Mouse (Mus musculus) liver, embryonic 12.5 days (tissue): Measurements from ENCODE around the gene Tmem56. TPM values are rescaled to one million over a fixed set of nuclear protein-coding genes. Genes with fewer than 3 reads are reported as not detected.

ENCODE experiments used
- ATAC-seq: fragments of 200-750 bp; cut with Nextera tagmentation; 2 replicates; pipeline ENCODE4 v1.8.0; 2017; ENCODE audit warnings: moderate number of reproducible peaks, mild to moderate bottlenecking, moderate library complexity
- H3K27ac ChIP-seq: fragments of 300-500 bp; sonication (generic); 2 replicates; pipeline ENCODE4 v1.5.1; 2016; ENCODE audit warnings: mild to moderate bottlenecking
- H3K27me3 ChIP-seq: fragments of 300-500 bp; sonication (generic); replicated peaks from 2 replicates; pipeline ENCODE4 v1.6.1; 2016; ENCODE audit warnings: mild to moderate bottlenecking, moderate library complexity
- H3K36me3 ChIP-seq: fragments of 300-500 bp; sonication (generic); 2 replicates; pipeline ENCODE4 v1.6.1; 2016; ENCODE audit warnings: mild to moderate bottlenecking, moderate library complexity
- H3K4me1 ChIP-seq: fragments of 300-500 bp; sonication (generic); 2 replicates; pipeline ENCODE4 v1.6.1; 2016
- H3K4me2 ChIP-seq: fragments of 300-500 bp; sonication (generic); 2 replicates; pipeline ENCODE4 v1.6.1; 2016; ENCODE audit warnings: mild to moderate bottlenecking, moderate library complexity
- H3K4me3 ChIP-seq: fragments of 300-500 bp; sonication (generic); 2 replicates; pipeline ENCODE4 v1.5.1; 2016; ENCODE audit warnings: mild to moderate bottlenecking, moderate library complexity
- H3K9ac ChIP-seq: fragments of 300-500 bp; sonication (generic); 2 replicates; pipeline ENCODE4 v1.6.1; 2016; ENCODE audit warnings: mild to moderate bottlenecking, moderate library complexity
- H3K9me3 ChIP-seq: fragments of 300-500 bp; sonication (generic); replicated peaks from 2 replicates; pipeline ENCODE4 v1.6.1; 2016; ENCODE audit warnings: mild to moderate bottlenecking, moderate library complexity
- WGBS: fragments of 180-500 bp; shearing (Covaris S2); methylation state at CpG from one replicate; pipeline ENCODE4 v1.1.7; 2016; ENCODE audit not compliant: insufficient replicate concordance; 5-methylcytosine and 5-hydroxymethylcytosine counted together
- polyA plus RNA-seq: library from polyadenylated mRNA; unstranded; fragments of >200 nt; fragmentation: Nextera tagmentation; extraction: Ambion mirVana; gene quantifications from 2 replicates; pipeline ENCODE4 v1.2.1, GENCODE M21; 2016

The Tmem56 gene
- polyA plus RNA-seq, 1 experiment from 2014 or later = 29.8 TPM

DNA sequence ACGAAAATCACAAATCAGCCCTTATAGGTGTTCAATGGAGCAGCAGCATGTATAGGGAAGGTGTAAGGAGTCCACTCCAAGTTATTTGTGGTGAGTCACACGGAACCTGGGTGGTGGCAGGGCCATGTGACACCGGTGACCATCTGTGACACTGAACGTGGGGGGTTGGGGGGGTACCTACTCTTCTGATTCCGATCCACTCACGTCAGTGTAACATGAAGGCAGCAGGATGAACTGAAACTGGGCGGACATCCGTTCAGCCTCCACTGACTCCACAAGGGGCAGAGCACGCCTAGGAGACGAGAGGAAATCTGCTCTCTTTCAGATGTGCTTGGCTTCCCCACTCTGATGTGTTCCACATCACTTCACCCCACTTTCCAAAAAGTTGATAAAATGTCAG lies 123.3 kb downstream of the Tmem56 start:
- H3K4me2 ChIP-seq = no peak overlapping the region
- 76% methylated on average over 10 of the region's 10 CpGs for WGBS
- no peak for ATAC-seq

DNA sequence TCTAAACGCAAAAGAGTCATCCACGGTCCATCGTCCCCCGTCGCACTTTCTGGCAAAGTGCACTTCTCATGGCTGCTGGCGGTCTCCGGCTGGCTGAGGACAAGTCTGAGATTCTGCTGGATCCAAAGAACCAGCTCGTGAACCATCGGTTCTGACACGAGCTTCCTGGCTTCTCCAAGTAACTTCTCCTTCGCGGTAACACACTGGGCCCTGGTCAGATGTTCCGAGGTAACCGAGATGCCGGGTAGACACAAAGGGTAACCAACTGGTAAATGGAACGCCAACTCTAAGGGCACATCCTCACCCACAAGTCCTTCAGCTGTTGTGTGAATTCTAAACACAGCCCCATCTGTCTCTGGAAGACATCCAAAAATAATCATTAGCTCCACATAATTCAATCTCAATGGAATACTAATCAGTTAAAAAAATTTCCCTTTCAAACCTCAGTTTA lies 124.0 kb downstream of the Tmem56 start:
- Histone ChIP-seq H3K4me2 (no peak overlapping the region), H3K27ac (no peak overlapping the region), H3K27me3 (no peaks in the 10 kb centered on the region), H3K4me1 (peaks cover 9% of the 10 kb centered on the region), H3K9ac (no peak overlapping the region), H3K9me3 (no peaks in the 10 kb centered on the region), H3K4me3 (no peak overlapping the region), H3K36me3 (no peaks in the 10 kb centered on the region)
- 83% methylated on average over 16 of the region's 16 CpGs for WGBS
- no peak for ATAC-seq

More for the DNA sequence above, 123.3 kb downstream of the Tmem56 start:
- H3K4me3 ChIP-seq = no peak overlapping the region
- H3K27me3 ChIP-seq = no peaks in the 10 kb centered on the region
- H3K9me3 ChIP-seq = no peaks in the 10 kb centered on the region
- H3K27ac ChIP-seq = no peak overlapping the region
- H3K4me1 ChIP-seq = peaks cover 10% of the 10 kb centered on the region
- no peak overlapping the region for H3K9ac ChIP-seq
- H3K36me3 ChIP-seq = no peaks in the 10 kb centered on the region

DNA sequence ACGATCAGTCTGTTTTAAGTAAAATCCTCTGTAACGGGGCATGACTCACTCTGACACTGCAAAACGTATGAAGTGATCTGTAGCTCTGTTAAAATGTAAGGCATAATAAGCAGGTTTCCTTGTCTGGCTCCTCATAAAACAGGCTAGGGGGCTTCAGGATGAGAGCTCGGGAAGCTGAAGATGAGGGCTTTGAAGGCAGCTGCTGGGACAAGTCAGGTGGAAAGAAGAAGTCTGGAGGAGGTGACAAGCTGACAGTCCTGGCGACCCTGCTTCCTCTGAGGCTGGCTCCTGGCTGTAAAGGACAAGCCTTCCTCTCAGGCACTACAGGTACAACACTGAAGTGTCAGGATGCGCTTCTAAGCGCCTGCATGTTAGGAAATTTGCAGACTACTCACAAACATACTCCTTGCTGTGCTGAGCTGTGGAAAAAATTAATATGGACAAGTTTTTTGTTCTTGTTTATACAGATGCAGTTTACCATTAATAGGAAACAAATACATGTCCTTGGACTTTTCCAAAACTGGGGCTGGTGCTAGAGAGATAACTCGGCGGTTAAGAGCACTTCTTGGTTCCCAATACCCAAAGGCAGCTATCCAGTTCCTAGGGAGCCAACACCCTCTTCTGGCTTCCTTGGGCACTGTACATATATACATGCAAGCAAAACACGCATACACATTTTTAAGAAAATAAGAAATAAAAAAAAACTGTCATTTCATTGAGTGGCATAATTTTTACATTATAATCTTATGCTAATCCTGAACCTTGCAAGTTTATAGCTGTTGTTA lies 125.2 kb downstream of the Tmem56 start:
- 67% methylated on average over 10 of the region's 10 CpGs for WGBS
- Histone ChIP-seq H3K9me3 (no peaks in the 10 kb centered on the region), H3K4me2 (no peak overlapping the region), H3K27me3 (no peaks in the 10 kb centered on the region), H3K27ac (no peak overlapping the region), H3K36me3 (no peaks in the 10 kb centered on the region), H3K4me1 (no peaks in the 10 kb centered on the region), H3K9ac (no peak overlapping the region), H3K4me3 (no peak overlapping the region)
- no peak for ATAC-seq

DNA sequence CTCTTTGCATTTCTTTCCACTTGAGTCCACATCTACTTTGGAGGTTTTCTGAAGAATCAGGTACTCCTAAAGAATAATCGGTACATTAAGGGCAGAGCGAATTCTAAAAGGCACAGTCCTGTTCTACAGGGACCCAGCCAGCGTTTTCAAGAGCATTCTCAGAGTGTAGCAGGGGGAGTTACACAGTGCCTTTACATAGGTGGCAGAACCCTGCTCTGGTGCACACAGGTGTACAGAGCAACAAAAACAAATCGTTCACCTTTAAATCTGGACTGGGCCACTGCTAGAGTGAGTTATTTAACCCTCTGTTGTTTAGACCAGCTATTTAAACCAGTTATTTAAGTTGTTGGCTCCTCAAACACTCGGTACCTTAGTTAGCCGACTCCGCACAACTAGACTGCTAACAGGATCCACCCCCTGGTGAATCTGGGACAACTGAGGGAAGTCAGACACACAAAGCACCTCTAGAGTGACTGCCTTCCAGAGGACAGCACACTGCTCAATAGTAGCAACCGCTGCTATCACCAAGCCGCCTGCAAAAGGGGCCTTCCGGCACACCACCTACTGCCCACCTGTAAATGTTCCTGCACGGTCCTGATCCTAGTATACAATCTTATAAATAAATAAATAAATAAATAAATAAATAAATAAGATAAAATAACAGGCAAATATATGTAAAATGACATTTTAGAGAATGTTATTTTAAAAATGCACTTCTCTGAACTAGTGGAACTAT lies 126.3 kb downstream of the Tmem56 start:
- H3K27ac ChIP-seq = no peak overlapping the region
- no peaks in the 10 kb centered on the region for H3K9me3 ChIP-seq
- no peaks in the 10 kb centered on the region for H3K36me3 ChIP-seq
- 74% methylated on average over 11 of the region's 11 CpGs for WGBS
- H3K9ac ChIP-seq = no peak overlapping the region
- no peak overlapping the region for H3K4me2 ChIP-seq
- H3K27me3 ChIP-seq = no peaks in the 10 kb centered on the region
- no peak for ATAC-seq
- H3K4me3 ChIP-seq = no peak overlapping the region
- H3K4me1 ChIP-seq = no peaks in the 10 kb centered on the region

DNA sequence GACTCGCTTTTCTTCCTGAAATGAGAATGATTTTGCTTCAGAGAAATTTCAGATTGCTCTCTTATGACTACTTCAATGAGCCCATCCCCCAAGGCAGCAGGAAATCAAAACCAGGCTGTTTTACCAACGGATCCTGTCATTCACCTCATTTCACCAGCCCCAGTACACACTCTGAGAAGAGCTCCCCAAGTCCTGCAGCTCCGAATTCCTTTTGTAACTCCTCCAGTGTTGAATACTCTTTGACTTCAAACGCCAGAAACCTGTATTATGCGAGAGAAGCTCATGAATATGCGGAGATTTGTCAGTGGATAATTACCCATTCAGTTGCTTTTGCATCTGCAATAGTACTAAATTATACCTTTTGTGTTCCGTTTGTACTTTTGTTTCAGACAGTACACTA lies 126.9 kb downstream of the Tmem56 start:
- Histone ChIP-seq H3K9me3 (no peaks in the 10 kb centered on the region), H3K4me3 (no peak overlapping the region), H3K4me2 (no peak overlapping the region), H3K36me3 (no peaks in the 10 kb centered on the region), H3K4me1 (no peaks in the 10 kb centered on the region), H3K27ac (no peak overlapping the region), H3K27me3 (no peaks in the 10 kb centered on the region), H3K9ac (no peak overlapping the region)
- no peak for ATAC-seq
- 48% methylated on average over 7 of the region's 7 CpGs for WGBS

Other genes starting within 250 kb of the Tmem56 start
- gene Rwdd3, start 111.4 kb downstream of the Tmem56 start, polyA plus RNA-seq = 1.8 and 2.4 TPM in 2 replicates
- 18.1 and 20.0 TPM in 2 replicates for gene Alg14, start 8.7 kb upstream of the Tmem56 start, polyA plus RNA-seq
- gene Cnn3, start 143.4 kb upstream of the Tmem56 start, polyA plus RNA-seq = 138 and 143 TPM in 2 replicates
- 3.7 and 3.9 TPM in 2 replicates for gene Slc44a3, start 249.3 kb upstream of the Tmem56 start, polyA plus RNA-seq